Mouse (Mus musculus): ENCODE results near the gene Dlk2.

Gene Dlk2

GRCm38 (mm10) chr17:46272675-46273074, 24.5 kb upstream of the Dlk2 start:
- WGBS: 72% methylated on average over 5 of the region's 5 CpGs

- WGBS: 28% methylated on average over 1 of the region's 1 CpGs
Observed at GRCm38 (mm10) chr17:46273803-46274236, 23.4 kb upstream of the Dlk2 start.

DNA sequence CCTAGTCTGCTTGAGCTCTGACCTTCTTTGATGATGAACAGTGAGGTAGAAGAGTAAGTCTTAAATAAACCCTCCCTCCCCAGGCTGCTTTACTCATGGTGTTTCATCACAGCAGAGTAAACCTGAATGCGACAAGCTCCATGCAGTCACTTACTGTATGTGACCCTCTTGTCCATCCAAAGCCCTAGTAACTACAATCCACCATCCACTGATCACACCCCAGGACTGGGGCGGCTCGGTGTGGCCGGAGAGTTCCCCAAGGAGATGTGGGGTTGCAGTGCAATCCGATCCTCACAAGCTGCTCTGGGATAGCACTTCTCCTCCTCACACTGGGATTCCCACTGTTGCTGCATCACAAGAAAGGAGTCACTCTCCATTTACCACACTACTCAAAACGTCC, 22.8 kb upstream of the Dlk2 start:
- 65% methylated on average over 6 of the region's 6 CpGs for WGBS

DNA sequence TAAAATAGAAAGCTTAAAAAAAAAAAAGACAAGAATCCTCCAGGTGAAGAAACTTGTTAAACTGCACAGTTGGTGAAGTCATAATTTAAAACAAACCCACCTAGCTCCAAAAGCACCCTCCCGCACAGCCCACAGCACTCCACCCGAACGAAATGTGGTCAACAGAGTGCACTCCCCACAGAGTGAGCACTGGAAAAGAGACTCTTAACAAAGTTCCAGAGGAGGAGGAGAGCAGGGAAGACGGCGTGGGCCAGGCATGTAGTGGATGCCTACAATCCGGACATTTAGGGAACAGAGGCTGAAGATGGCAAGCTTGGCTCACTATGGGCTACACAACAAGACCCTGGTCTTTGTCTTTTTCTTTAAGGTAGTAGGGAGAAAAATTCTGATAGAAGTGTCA, 22.2 kb upstream of the Dlk2 start:
- WGBS: 75% methylated on average over 6 of the region's 6 CpGs

DNA sequence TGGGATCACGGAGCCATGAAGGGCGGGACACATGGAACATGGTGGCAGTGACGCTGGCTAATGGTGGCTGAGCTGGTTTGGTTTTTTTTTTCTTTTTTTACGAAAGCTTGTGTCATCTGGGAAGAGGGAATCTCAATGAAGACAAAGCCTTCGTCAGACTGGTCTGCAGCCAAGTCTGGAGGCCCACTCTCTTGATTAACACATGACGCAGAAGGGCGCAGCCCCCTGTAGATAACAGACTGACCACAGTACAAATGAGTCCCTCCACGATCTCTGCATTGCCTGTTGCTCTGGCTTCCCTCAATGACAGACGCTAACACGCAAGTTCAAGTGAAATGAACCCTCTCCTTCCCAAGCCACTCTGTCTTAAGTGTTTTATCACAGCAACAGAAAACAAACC, 21.7 kb upstream of the Dlk2 start:
- WGBS: 88% methylated on average over 10 of the region's 10 CpGs

- WGBS: 54% methylated on average over 4 of the region's 4 CpGs
Observed at GRCm38 (mm10) chr17:46277586-46277985, 19.6 kb upstream of the Dlk2 start.

GRCm38 (mm10) chr17:46278011-46278765, 19.0 kb upstream of the Dlk2 start:
- 84% methylated on average over 12 of the region's 12 CpGs for WGBS

DNA sequence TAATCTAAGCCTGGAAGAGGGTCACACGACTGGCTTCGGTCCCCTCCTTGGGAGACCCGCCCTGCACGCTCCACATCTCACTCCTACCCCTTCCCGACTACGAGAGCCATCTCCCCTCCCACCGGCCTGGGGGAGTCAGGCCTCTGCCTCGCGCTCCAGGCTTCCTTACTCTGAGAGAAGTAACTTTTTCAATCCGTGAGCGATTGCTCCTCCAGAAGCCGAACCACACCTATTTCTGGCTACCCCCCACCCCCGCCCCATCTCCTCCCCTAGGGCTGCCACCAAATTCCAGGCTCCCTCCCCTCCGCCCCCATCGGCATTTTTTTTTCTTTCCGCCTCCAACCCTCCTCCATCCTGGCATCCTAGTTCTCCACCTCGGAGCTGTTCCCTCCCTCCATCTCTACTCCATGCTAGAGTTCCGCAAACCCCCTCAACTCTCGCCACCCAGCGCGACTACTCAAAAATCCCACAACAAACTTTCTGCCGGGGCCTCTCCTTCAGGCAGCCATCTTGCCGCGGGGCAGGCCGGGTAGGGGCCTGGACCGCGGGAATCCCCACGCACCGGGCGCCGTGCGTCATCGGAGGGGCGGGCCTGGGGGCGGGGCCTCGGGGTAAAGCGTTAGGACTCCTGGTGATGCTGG, 14.6 kb upstream of the Dlk2 start, which contains the start of gene Tjap1:
TSS of gene Tjap1 (minus strand) at position 544 of the 641 bp plus-strand sequence.
- 2% methylated on average over 37 of the region's 37 CpGs for WGBS

- WGBS: 23% methylated on average over 9 of the region's 9 CpGs
Observed at GRCm38 (mm10) chr17:46283140-46283539, 14.1 kb upstream of the Dlk2 start.

GRCm38 (mm10) chr17:46283911-46284310, 13.3 kb upstream of the Dlk2 start:
- WGBS: 89% methylated on average over 8 of the region's 8 CpGs

- 61% methylated on average over 7 of the region's 7 CpGs for WGBS
Observed at GRCm38 (mm10) chr17:46284653-46285052, 12.6 kb upstream of the Dlk2 start.

- WGBS: 68% methylated on average over 6 of the region's 6 CpGs
Observed at GRCm38 (mm10) chr17:46285407-46285806, 11.8 kb upstream of the Dlk2 start.

GRCm38 (mm10) chr17:46287678-46288095, 9.5 kb upstream of the Dlk2 start:
- WGBS: 37% methylated on average over 11 of the region's 11 CpGs

GRCm38 (mm10) chr17:46296601-46297000, 620 bp upstream of the Dlk2 start:
- 31% methylated on average over 6 of the region's 6 CpGs for WGBS

GRCm38 (mm10) chr17:46297028-46297363, 225 bp upstream of the Dlk2 start:
- WGBS: 17% methylated on average over 6 of the region's 6 CpGs

- WGBS: under 1% methylated on average over 48 of the region's 48 CpGs
Observed at GRCm38 (mm10) chr17:46298220-46298913, 1.1 kb downstream of the Dlk2 start.

DNA sequence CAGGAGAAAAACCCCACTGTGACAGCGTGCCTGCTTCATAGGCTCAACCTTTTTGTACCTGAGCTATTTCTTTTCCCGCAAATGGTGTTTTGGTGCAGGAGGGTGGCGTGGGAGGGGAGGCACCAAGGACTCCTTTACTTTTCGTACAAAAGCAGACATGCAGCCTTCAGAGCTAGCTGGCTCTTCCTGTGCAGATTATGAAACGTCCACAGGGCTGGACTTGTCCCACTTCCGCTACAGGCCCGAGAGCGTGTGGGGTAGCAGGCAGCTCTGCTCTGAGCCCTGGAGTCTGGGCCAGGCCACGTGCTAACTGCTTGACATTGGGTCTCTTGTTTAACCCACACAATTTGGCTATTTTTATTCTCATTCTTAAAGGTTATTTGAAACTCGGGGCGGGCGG, 4.7 kb downstream of the Dlk2 start:
- 46% methylated on average over 12 of the region's 12 CpGs for WGBS

- 91% methylated on average over 9 of the region's 9 CpGs for WGBS
Observed at GRCm38 (mm10) chr17:46304184-46304583, 7.0 kb downstream of the Dlk2 start.

DNA sequence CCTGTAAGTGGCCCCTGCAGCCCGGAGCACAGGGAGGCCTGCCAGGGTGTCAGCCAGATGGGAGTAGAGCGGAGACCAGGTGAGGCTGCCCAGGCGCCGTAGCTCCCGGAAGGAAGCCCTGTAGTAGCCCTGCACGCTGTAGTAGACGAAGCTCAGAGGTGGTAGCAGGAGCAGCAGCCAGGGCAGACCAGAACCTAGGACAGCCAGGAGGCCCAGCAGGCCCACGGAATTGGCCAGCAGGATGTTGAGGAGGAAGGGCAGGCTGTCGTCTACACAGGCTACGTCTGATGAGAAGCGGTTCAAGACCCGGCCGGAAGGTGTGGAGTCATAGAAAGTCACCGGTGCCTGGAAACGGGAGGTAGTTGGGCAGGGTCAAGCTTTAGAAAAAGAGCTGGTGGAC, 9.7 kb downstream of the Dlk2 start:
- 93% methylated on average over 15 of the region's 15 CpGs for WGBS

GRCm38 (mm10) chr17:46309835-46310234, 12.6 kb downstream of the Dlk2 start:
- 87% methylated on average over 12 of the region's 12 CpGs for WGBS

- WGBS: 86% methylated on average over 10 of the region's 10 CpGs
Observed at GRCm38 (mm10) chr17:46310515-46310914, 13.3 kb downstream of the Dlk2 start.

GRCm38 (mm10) chr17:46313135-46313715, 16.0 kb downstream of the Dlk2 start:
- 86% methylated on average over 9 of the region's 9 CpGs for whole genome bisulfite sequencing

Measured in cerebral cortex, adult 2 months (tissue).